Mouse (Mus musculus): ENCODE results near the gene Rnls.

Gene Rnls

DNA sequence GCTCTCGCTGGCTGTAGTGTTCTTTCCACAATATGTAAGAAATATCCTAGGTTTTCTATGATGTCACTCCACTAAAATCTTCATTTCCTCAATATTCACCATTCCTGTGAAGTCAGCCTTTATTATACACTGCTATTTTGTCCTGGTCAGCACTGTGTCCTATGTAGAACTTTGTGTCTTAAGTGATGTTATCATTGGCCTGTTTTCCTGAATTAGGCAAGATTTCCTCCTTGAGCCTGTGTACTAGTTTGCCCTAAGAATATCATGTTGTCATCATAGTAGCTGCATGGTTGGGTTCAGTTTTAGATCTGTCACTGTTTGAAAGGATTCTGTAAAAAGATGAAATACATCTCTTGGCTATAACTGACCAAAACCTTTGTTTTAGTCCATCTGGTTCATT, 203.3 kb downstream of the Rnls start:
- DNase-seq (ENCODE audit: extremely low spot score), result no peak

DNA sequence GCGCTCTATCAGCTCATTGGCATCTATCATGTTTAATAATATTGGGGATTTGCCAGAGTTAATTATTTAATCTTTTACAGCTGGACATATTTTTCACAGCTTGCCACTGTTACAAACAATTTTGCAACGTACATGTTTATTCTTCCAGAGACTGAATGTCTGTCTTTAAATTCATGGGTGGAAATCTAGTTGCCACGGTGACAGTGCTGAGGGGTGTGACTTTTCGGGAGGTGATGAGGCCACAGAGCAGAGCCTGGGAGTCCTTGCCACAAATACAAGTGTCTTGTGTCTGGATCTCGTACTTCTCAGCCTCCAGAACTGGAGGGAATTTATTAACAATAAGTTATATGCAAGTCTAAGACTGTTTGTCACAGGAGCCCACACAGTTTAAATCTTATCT, 212.5 kb downstream of the Rnls start:
- no peak for DNase-seq (ENCODE audit: extremely low spot score)

DNA sequence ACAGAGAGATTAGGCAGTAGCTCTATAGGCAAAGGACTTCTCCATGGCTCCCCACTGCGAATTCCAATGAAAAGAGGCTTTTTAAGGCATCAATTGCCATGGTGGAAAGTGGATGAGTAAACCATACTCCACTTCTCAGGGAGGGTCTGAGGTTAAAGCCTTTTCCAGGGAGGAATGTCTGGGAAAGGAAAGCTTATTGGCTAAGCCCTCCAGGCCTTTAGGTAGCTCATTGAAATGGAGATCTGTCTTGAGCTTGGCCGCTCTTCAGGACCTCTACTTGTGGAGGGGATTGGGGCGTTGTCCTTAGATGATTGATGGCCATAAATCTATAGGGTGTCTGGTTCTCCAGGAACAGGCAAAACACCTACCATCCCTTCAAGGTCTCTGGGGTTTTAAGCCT, 213.2 kb downstream of the Rnls start:
- DNase-seq (ENCODE audit: extremely low spot score), result no peak

DNA sequence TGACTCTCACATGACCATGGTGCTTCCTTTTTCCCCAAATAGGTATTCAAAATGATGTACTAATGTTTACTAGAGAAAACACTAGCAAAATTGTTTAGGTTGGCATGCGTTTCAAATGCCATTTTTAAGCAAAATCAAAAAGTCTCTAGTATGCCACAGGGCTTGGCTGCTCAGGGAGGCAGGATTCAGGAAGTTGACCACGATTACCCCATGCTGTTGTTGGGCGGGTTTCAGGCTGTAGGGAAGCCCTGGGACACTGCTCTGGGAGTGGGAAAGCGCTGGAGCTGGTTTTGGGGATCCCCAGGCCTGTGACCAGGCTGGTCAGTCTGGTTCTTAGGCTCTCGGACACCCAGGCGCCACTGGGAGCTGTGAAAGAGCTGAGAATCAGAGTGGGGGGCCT, 213.7 kb downstream of the Rnls start:
- DNase-seq (ENCODE audit: extremely low spot score), result no peak

DNA sequence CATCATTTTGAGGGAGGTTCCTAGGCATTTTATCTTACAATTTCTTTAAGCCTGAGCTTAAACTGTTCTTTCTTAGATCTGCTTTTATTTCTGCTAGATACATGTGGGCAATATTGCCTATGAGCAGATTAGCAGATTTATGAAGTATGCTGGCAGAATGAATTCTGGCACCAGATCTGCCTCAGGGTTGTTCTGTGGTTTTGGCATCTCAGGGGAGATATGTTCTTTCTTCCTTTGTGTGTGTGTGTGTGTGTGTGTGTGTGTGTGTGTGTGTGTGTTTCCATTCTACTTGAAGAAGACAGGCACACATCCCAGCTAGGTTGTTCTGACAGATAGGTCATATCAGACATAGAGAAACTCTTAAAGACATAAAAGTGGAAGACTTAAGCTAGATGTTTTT, 218.1 kb downstream of the Rnls start:
- no peak for DNase-seq (ENCODE audit: extremely low spot score)

DNA sequence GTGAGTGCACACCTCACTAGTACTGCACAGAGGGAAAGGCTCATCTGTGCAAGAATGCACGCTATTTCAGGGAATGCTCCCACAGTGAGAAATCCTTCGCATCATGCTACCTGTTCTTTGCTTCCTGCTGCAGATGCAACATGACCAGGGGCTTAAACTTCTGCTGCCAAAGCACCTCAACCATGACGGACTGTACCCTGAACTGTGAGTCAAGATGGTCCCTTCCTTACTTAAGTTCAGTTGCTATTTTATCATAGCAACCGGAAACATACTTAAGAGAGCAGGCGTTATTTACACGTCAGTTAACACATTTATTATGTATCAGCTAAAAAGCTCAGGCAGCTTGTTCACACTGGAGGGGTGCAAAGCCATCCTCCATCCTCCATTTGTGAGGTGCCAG, 222.2 kb downstream of the Rnls start:
- no peak for DNase-seq (ENCODE audit: extremely low spot score)

DNA sequence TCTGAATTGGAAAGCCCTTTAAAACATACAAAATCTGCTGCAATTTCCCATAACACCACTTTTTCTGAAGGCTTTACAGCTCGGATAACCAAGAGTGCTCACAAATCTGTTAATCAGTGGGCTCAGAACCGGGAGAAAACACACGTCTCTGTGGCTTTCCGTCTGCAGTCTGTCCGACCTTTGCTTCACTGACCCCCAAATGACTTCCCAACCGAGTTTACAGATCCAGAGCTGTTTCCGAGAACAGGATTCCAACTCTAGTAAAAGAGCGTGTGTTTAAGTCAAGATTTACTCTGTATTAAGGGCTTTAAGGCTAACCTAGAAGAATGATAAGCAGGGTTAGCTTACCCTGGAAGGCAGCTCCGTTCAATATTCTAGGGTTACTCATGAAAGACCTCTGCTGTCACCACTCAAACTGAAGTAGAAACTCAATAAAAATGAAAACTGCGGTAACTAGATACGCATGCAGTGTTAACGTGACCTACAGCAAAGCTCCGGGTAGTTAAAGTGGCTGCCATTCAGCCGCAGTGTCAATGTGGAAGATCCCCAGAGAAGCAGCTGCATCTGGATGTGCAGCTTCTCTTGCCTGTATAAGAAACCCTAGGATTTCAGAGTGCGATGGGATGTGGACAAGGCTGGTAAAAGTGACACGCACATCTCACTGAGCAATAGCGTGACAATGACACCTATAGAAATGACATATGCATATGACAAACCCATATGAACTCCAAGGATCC, 224.4 kb downstream of the Rnls start:
- no peak for DNase-seq (ENCODE audit: extremely low spot score)

DNA sequence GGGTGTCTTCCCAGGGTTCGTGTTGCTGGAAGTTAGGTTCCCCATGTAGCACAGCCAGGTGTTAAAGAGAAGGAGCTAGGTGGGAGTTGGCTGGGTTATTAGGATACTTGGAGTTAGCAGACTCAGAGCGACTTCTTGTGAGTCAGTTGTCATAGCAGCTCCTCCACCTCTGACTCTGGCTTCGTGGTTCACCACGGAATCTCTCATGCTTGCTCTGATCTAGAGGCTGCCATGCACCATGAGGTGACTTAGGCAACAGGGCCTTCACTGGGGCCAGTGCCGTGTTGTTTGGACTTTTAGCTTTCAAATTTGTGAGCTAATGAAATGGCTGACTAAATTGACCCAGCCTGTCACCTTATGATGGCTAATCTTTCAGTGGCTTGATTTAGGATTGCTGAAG, 227.3 kb downstream of the Rnls start:
- DNase-seq (ENCODE audit: extremely low spot score), result no peak

DNA sequence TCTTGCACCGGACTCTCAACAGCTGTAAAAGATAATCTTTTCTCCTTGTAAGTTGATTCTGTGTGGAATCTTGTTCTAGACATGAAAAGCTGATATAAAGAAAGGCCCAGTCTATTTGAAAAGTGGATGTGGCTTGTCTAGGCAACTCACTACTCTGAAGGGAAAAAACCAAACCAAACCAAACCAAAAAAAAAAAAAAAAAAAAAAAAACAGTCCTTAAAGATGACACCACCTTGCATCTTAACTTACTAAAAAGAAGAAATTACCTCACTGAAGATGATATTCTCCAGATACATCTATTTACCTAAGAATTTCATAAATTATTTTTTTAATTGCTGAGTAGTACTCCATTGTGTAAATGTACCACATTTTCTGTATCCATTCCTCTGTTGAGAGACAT, 230.2 kb downstream of the Rnls start:
- DNase-seq (ENCODE audit: extremely low spot score), result no peak

DNA sequence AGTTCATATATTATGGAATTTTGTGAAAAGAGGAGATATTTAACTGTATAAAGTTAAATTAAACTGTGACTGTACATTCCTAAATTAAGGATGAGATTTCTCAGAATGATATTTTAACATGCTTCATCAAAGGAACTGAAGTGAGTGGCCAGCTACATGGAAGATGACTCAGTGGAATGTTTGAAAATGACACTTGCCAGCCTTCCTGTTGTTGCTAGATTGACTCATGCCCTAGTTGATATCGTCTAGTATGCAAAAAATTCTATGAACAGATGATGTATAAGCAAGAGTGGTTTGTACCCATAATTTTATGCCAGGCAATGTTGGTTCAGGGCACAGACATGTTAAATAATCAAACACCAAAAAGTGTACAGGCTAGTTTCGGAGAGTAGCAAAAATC, 232.2 kb downstream of the Rnls start:
- no peak for DNase-seq (ENCODE audit: extremely low spot score)

DNA sequence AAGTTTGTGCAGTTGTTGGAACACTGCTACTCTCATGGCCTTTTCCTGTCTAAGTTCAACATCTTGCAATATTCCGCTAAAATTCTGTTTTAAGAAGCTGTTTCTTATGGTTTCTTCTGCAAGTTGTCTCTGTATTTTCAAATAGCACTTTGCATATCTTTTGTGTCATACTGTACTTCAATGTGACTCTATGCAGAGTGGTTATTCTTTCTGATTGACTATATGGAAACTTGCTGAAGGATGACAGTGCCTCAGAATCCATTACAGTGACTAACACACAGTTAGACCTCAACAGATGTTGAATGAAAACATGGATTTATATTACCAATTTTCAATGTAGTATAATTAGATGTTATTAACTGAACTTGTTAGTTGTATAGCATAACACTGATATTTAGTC, 232.9 kb downstream of the Rnls start:
- no peak for DNase-seq (ENCODE audit: extremely low spot score)

DNA sequence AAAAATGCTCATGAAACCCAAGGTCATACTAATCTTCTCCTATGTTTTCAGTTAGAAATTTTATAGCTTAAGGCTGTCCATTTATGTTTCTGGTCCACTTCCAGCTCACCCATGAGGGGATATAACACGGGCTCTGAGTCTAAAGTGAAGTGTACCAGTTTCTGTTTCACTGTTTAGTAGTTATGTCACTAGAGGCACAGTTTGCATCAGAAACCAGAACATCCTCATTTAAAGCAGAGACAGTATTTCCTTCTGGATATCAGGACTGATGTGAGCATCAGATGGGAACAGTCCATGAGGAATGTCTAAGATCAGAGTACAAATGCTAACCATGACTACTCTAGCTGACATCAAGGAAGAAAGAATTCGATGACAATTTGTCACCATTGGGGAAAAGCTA, 233.9 kb downstream of the Rnls start:
- no peak for DNase-seq (ENCODE audit: extremely low spot score)

DNA sequence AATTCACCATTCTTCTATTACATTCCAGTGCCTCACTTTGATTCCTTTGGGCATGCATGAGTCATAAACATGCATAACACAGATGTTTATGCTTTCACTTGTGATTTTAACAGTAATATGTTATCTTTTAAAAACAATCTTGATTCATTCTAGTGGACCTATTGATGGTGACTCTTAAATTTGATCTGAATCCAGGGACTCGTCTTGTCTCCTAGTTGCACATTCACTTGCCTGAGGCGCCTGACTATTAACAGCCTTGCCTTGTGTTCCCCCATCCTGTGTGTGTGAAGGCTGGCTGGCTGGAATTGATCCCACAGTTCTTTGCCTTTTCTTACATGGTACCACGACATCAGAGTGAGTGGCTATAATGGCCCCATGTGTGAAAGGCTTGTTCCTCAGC, 243.7 kb downstream of the Rnls start:
- no peak for DNase-seq (ENCODE audit: extremely low spot score)

DNA sequence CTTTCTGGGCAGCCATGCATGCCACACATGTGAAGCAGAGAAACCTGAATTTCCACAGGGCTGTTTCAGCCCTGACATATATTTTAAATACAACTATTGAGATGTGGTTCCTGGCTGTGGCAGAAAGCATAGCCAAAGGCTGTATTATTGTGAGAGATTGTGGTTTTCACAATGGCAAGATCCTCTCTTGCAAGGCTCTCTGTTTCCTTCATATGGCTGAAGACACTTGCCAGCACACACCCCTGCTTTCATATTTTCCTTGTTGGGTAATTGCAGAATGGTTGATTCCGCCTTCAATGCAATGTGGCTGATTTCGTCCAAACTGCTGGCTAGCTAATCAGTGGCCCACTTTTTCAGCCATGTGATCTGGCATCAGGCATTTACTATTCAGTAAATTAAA, 248.9 kb downstream of the Rnls start:
- no peak for DNase-seq (ENCODE audit: extremely low spot score)

DNA sequence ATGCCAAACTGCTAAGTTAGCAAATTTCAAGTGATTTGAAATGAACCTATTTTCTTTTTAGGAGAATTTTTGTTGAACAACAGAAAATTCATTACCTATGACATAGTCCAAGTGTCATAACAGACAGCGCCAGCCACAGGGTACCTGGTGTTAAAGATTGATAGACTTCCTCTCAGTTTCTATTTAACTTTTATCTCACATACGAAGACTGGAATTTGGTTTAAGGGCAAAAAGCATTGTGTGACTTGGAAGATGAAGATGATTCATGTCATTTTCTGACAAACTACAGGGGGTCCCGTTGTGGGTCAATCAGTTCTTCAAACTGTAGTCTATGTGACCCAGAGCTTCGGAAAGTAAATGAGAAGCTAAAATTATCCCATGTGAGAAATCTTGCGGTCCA, 254.8 kb downstream of the Rnls start:
- no peak for DNase-seq (ENCODE audit: extremely low spot score)

DNA sequence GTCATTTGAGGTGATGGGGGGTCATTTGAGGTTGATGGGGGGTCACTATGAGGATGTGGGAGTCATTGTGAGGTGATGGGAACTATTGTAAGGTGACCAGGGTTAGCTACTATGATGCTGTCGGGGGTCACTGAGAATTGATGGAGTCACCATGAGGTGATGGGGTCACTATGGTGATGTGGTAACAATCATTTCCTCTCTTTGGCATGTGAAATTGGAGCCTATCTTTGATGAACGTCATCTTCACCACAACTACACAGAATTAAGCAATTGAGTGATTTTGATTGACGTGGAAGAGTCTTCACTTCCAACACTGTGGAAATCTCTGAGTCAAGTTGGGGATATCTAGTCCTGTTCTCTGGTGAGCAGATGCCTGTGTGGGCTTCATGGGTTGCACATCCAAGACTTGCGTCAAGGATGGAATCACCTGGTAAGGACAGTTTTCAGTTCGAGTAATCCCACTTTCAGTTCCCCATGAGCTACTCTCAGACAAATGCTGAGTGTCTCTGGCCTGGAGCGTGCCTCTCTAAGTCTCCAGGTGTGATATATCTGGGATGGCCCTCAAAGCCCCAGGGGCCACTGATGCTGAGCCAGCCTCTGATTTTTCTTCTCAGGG, 269.4 kb downstream of the Rnls start:
- no peak for DNase-seq (ENCODE audit: extremely low spot score)

DNA sequence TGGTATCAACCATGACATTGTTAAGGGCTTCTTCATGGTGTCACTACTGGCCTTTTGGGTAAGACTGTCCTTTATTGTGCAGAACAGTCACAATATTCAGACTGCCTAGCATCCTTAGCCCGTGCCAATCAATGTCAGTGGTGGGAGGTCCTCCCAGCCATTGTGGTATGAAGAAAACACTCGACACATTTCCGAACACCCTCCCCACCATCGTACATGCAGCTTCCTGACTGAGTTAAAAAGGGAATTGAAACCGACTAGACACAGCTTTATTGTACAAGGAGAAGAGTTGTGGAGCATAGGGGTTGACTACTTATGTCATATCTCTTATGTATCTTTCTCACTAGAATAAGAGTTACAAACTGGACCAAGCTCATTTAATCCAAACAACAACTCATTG, 272.1 kb downstream of the Rnls start:
- DNase-seq (ENCODE audit: extremely low spot score), result no peak

DNA sequence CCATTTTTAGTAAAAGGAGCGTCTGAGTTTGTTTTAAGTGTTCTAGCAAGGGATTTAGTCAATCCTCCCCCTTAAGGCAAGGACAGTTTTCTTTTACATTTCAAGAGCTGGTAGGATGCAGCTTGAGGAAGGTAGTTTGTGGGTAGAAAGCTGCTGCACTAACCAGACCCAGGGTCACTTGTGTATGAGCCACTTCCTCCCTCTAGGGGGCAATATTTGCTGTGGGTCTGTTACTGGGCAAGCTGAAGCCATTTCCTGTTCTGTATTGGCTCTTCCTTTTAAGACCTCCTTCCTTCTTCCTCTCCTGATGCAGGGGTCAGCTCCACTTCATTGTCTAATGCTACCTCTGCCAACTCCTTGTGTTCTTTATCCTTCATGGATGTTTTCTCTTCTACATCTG, 273.2 kb downstream of the Rnls start:
- DNase-seq (ENCODE audit: extremely low spot score), result no peak

DNA sequence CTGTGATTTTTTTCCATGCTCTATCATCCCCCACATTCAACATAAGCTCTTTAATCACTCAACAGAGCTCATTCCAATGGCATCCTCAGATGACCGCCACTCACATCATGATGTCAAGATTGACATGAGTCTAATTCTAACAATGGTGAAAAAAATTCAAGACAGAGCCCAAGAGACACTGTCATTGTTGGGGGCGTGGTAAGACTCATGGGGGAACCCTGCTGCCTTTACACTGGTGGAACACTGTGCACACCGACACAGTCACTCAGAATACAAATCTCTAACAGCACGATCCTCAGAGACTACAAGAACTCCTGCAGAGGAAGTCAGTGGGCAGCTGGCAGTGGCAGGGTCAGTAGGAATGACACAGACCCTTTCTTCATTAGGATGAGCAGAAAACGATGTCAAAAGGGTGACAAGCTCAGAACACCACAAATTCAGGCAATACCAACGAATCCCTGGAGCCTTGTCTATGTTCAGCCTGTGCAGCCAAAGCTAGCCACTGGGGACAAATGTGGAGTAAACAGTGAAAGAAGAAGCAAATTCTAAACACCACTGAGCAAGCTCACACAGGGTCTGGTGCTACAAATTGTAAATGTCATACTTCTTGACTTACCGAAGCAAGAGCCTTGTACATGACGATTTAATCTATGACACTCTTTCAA, 277.3 kb downstream of the Rnls start:
- DNase-seq (ENCODE audit: extremely low spot score), result no peak

DNA sequence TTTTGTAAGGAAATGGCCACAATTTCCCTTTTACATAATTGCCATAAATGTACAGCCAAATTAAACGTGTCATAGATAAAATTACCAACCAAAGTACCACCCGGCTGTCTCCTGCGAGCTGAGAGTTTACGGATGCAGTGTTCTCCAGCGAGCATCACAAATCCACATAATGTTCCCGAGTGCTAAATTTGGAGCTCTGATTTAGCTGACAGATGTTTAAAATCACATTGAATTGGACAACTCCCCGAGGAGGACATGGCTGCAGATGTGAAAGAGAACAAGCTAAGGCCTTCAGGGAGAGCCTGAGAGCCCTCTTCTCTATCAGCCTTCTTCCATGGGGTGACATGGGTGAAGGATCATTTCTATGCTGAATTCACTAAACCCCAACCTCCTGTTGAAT, 278.3 kb downstream of the Rnls start:
- no peak for DNase-seq (ENCODE audit: extremely low spot score)

DNA sequence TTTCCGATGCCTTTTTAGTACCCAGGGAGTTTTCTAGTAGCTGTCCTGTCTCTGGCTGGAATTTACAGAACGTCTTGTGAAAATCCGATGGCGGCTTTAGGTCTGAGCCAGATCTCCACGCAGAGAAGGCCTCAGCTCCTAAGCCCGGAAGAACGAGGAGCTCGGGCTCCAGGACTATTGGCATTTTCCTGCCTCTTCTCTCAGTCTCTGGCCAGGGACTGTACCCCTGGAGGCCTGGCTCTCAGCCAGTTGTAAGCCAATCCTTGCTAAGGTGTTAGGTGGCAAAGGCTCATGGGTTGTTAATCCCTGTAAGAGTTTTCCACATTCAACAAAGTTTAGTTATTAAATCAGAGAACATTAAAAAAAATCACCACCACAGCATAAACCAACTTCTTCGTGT, 281.7 kb downstream of the Rnls start:
- no peak for DNase-seq (ENCODE audit: extremely low spot score)

DNA sequence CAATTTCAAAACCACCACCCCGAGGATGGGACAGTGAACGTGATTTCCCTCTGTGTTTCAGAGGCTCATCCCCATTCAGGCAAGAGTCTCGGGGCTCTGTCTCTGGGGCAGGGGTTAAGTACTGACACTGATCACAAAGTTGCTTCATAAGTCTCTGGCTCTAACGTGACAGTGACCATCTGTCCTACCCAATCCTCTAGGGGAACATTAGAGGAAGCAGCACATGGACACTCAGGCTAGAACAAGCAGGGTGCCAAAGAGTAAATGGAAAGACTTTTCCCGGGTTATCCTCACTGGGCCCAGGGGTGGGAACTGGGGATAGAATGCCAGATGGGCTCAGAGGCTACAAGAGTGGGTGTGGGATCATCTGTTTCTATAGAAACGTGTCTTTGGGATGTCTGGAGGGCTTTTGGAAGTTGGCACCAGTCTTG, 282.1 kb downstream of the Rnls start:
- DNase-seq (ENCODE audit: extremely low spot score), result no peak

DNA sequence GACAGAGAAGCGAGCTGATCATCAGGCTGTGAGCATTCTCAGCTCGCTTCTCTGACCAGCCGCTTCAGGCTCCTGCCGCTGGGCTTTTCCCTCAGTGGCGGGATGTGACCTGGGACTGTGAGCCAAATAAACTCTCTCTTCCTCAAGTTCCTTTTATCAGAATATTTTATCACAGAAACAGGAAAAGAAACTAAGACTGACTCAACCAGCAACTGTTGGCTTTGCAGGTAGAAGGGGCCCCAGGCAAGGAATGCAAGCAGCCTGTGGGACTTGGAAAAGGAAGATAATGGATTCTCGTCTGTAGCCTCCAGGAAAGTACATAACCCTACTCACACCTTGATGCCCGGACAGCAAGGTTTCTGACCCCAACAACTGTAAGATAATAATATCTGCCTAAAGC, 283.0 kb downstream of the Rnls start:
- DNase-seq (ENCODE audit: extremely low spot score), result no peak
